Mouse (Mus musculus) T-helper 1 cell (primary cell): ENCODE measurements around the gene Lrriq4.
"Not testable (repeated sequence)": the region's sequence is repeated elsewhere in the genome, so short reads cannot be mapped to it uniquely, and the experiment has no call there.

Source experiments
- in situ Hi-C: fragments of 300-600 bp; cut with MboI, MseI; formaldehyde crosslinking; loops from one replicate; pipeline ENCODE4 v1.15.1; 2025; ENCODE audit warnings: high pct_unique_total_duplicates

Lrriq4 gene

GRCm38 (mm10) chr3:30658486-30658885 lies 14.2 kb downstream of the Lrriq4 start:
- in situ Hi-C loops = no loop called here

- in situ Hi-C loops = no loop called here
Measured at GRCm38 (mm10) chr3:30683190-30683589, 38.9 kb downstream of the Lrriq4 start.

GRCm38 (mm10) chr3:30687216-30687615 lies 42.9 kb downstream of the Lrriq4 start:
- in situ Hi-C loops = no loop called here

GRCm38 (mm10) chr3:30690976-30691375 lies 46.7 kb downstream of the Lrriq4 start:
- in situ Hi-C loops = no loop called here

DNA sequence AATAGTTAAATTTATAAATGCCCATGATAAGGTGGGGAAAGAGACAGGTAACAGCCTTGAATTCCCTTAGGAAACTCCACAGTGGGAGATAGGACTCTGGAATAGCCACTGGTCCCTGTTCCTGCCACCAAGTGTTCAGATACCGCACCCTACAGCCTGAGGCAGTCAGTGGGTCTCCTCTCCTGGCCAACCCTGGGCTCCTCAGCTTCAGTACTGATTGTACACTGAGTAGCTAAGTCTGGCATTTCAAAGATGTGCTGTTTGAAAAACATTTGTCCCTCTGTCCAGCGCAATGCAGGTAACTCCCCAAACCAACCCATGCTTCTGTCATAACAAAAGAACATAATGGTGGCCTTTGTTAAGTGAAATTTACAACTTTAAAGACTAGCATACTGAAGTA lies 51.4 kb downstream of the Lrriq4 start:
- in situ Hi-C loops = no loop called here

DNA sequence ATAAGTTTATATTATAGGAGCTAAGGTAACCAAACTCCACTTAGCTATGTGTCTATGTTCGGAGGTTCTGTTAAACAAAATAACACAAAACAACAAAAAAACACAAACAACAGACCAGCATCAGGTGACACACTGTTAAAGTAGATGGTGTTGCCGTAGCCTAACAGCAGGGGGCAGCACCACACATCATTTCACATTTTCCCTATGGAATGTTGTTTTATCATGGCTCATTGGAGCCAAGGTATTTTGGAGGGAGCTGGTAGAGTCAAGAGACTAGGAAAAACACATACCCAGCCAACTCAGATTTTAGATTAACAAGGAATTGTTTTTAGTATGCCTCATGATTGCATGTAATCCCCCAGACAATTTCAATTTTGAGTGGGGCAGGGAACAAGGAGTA lies 52.0 kb downstream of the Lrriq4 start:
- in situ Hi-C loops = no loop called here

- in situ Hi-C loops = no loop called here
Measured at GRCm38 (mm10) chr3:30697891-30698290, 53.6 kb downstream of the Lrriq4 start.

DNA sequence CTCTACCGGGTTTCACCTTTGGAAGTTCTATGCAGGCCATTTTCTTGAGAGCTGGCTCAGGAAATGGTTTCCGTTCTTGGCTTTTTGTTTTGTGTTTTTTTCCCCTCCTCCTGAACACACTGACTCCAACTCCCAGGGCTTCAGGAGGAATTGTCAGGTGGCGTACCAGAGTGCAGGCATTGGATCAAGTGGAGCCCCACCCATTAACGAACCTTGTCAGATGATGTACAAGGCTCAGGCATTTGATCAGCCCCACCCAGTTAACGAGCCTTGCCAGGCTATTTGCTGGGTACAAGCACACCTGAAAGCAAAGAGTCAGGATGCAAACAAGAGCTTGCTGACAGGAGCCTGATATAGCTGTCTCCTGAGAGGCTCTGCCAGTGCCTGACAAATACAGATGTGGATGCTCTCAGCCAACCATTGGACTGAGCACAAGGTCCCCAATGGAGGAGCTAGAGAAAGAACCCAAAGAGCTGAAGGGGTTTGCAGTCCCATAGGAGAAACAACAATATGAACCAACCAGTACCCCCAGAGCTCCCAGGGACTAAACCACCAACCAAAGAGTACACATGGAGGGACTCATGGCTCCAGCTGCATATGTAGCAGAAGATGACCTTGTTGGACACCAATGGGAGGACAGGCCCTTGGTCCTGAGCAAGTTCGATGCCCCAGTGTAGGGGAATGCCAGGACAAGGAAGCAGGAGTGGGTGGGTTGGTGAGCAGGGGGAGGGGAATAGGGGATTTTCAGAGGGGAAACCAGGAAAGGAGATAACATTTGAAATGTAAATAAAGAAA lies 55.6 kb downstream of the Lrriq4 start, which contains the start of gene Lrrc31:
TSS of gene Lrrc31 (minus strand) at position 133 of the 795 bp plus-strand sequence.
- in situ Hi-C loops = not testable (repeated sequence)

- in situ Hi-C loops = no loop called here
Measured at GRCm38 (mm10) chr3:30705977-30706376, 61.7 kb downstream of the Lrriq4 start.

DNA sequence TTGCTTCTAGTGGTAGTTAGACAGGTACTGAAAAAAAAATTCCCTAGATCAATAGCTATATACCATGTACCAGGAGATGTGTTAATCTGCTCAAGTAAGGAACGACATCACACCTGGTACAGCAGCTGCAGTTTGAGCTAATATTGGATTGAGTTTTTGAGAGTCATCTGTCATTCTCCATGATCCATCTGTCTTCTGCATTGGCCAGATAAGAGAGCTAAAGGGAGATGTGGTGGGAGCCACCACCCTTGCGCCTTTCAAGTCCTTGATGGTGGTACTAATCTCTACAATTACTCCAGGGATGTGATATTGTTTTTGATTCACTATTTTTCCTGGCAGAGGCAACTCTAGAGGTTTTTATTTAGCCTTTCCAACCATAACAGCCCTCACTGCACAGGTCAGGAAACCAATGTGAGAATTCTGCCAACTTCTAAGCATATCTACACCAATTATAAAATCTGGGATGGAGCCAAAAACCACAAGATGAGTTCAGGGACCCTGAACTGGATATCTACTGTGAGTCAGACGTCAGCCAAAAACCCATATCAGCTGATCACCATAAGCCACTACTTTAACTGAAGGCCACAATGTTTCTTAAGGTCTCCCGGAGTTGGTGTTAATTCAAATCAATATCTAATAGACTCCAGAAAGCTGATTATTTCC lies 62.4 kb downstream of the Lrriq4 start:
- in situ Hi-C loops = no loop called here

- in situ Hi-C loops = no loop called here
Measured at GRCm38 (mm10) chr3:30710191-30710590, 65.9 kb downstream of the Lrriq4 start.

- in situ Hi-C loops = no loop called here
Measured at GRCm38 (mm10) chr3:30713334-30713733, 69.0 kb downstream of the Lrriq4 start.

GRCm38 (mm10) chr3:30718649-30719048 lies 74.3 kb downstream of the Lrriq4 start:
- in situ Hi-C loops = no loop called here
